Mouse (Mus musculus) heart, embryonic 16.5 days (tissue): ENCODE measurements around the gene Arpc2. TPM values are rescaled to one million over a fixed set of nuclear protein-coding genes. Genes with fewer than 3 reads are reported as not detected.

Source experiments
- ATAC-seq: fragments of 200-750 bp; cut with Nextera tagmentation; replicated peaks from 2 replicates; pipeline ENCODE4 v1.8.0; 2017; ENCODE audit warnings: moderate number of reproducible peaks; ENCODE audit not compliant: insufficient read depth, low FRiP score; ENCODE audit errors: extremely low read depth
- H3K27ac ChIP-seq: fragments of 300-500 bp; sonication (generic); 2 replicates; pipeline ENCODE4 v1.5.1; 2014; ENCODE audit warnings: mild to moderate bottlenecking, low read length, control low read depth, moderate library complexity
- H3K27me3 ChIP-seq: fragments of 300-500 bp; sonication (generic); 2 replicates; pipeline ENCODE4 v1.6.1; 2014; ENCODE audit warnings: low read length, mixed read lengths; ENCODE audit not compliant: control insufficient read depth, insufficient read depth
- H3K36me3 ChIP-seq: fragments of 300-500 bp; sonication (generic); 2 replicates; pipeline ENCODE4 v1.6.1; 2014; ENCODE audit not compliant: control insufficient read depth, insufficient read depth
- H3K4me1 ChIP-seq: fragments of 300-500 bp; sonication (generic); 2 replicates; pipeline ENCODE4 v1.6.1; 2014; ENCODE audit warnings: low read length, mixed read lengths; ENCODE audit not compliant: control insufficient read depth, insufficient read depth
- H3K4me2 ChIP-seq: fragments of 300-500 bp; sonication (generic); 2 replicates; pipeline ENCODE4 v1.6.1; 2014; ENCODE audit warnings: low read depth, mild to moderate bottlenecking, control low read depth, low read length
- H3K4me3 ChIP-seq: fragments of 300-500 bp; sonication (generic); 2 replicates; pipeline ENCODE4 v1.5.1; 2014; ENCODE audit warnings: mild to moderate bottlenecking, control low read depth, low read length
- H3K9ac ChIP-seq: fragments of 300-500 bp; sonication (generic); 2 replicates; pipeline ENCODE4 v1.6.1; 2014; ENCODE audit warnings: low read length, control low read depth
- H3K9me3 ChIP-seq: fragments of 300-500 bp; sonication (generic); replicated peaks from 2 replicates; pipeline ENCODE4 v1.6.1; 2016; ENCODE audit warnings: low read length; ENCODE audit not compliant: control insufficient read depth
- WGBS: fragments of 180-500 bp; shearing (Covaris S2); extraction: QIAGEN DNeasy Blood & Tissue Kit; methylation state at CpG from one replicate; pipeline ENCODE4 v1.1.7; 2014; 5-methylcytosine and 5-hydroxymethylcytosine counted together
- polyA plus RNA-seq: library from polyadenylated mRNA; unstranded; fragments of >200 nt; fragmentation: Nextera tagmentation; extraction: Ambion mirVana; gene quantifications from 2 replicates; pipeline ENCODE4 v1.2.1, GENCODE M21; 2015

The Arpc2 gene
- polyA plus RNA-seq, 1 experiment from 2014 or later = 472 TPM

GRCm38 (mm10) chr1:74201048-74201844 lies 34.6 kb upstream of the Arpc2 start:
- no peaks in the 10 kb centered on the region for H3K9me3 ChIP-seq
- WGBS = 77% methylated on average over 7 of the region's 7 CpGs
- no peak for ATAC-seq
- no peaks in the 10 kb centered on the region for H3K27me3 ChIP-seq
- H3K9ac ChIP-seq = no peak overlapping the region
- no peak overlapping the region for H3K27ac ChIP-seq
- H3K4me2 ChIP-seq = no peak overlapping the region
- H3K4me3 ChIP-seq = no peak overlapping the region
- H3K36me3 ChIP-seq = no peaks in the 10 kb centered on the region
- no peaks in the 10 kb centered on the region for H3K4me1 ChIP-seq

- 63% methylated on average over 5 of the region's 5 CpGs for WGBS
- H3K27me3 ChIP-seq = no peaks in the 10 kb centered on the region
- no peaks in the 10 kb centered on the region for H3K4me1 ChIP-seq
- ATAC-seq = no peak
- H3K4me3 ChIP-seq = no peak overlapping the region
- no peaks in the 10 kb centered on the region for H3K36me3 ChIP-seq
- no peak overlapping the region for H3K4me2 ChIP-seq
- no peak overlapping the region for H3K9ac ChIP-seq
- H3K27ac ChIP-seq = no peak overlapping the region
- H3K9me3 ChIP-seq = no peaks in the 10 kb centered on the region
Measured at GRCm38 (mm10) chr1:74203457-74203856, 32.4 kb upstream of the Arpc2 start.

- no peak for ATAC-seq
- no peak overlapping the region for H3K27ac ChIP-seq
- H3K36me3 ChIP-seq = no peaks in the 10 kb centered on the region
- H3K9me3 ChIP-seq = no peaks in the 10 kb centered on the region
- H3K4me1 ChIP-seq = no peaks in the 10 kb centered on the region
- no peak overlapping the region for H3K4me2 ChIP-seq
- H3K4me3 ChIP-seq = no peak overlapping the region
- no peak overlapping the region for H3K9ac ChIP-seq
- no peaks in the 10 kb centered on the region for H3K27me3 ChIP-seq
- WGBS = 52% methylated on average over 7 of the region's 7 CpGs
Measured at GRCm38 (mm10) chr1:74205881-74206280, 30.0 kb upstream of the Arpc2 start.

DNA sequence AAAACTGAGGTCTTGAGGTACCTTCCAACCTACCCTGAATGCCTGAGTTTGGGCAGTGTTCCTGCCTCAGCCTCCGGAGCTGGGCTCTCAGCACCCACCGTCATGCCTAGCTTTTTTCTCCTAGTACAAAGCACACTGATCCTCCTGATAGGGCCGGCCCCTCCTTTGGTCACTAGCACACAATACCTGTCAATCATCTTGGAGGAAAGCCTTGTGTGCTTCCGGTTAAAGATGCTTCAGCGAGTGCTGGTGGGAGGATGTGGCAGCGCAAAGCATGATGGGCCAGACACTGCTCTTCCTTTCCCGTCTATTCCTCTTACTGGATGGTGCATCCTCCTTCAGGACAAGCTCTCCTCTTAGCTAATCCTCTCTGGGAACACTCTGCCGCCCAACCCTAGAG lies 29.2 kb upstream of the Arpc2 start:
- Histone ChIP-seq H3K4me3 (no peak overlapping the region), H3K9ac (no peak overlapping the region), H3K36me3 (no peaks in the 10 kb centered on the region), H3K4me1 (no peaks in the 10 kb centered on the region), H3K4me2 (no peak overlapping the region), H3K27ac (no peak overlapping the region), H3K27me3 (no peaks in the 10 kb centered on the region), H3K9me3 (no peaks in the 10 kb centered on the region)
- no peak for ATAC-seq
- 68% methylated on average over 8 of the region's 8 CpGs for WGBS

- H3K4me3 ChIP-seq = no peak overlapping the region
- H3K9ac ChIP-seq = no peak overlapping the region
- WGBS = 63% methylated on average over 8 of the region's 9 CpGs
- H3K4me2 ChIP-seq = no peak overlapping the region
- no peaks in the 10 kb centered on the region for H3K36me3 ChIP-seq
- H3K27ac ChIP-seq = no peak overlapping the region
- H3K9me3 ChIP-seq = no peaks in the 10 kb centered on the region
- H3K4me1 ChIP-seq = no peaks in the 10 kb centered on the region
- no peaks in the 10 kb centered on the region for H3K27me3 ChIP-seq
- ATAC-seq = no peak
Measured at GRCm38 (mm10) chr1:74207906-74208305, 28.0 kb upstream of the Arpc2 start.

DNA sequence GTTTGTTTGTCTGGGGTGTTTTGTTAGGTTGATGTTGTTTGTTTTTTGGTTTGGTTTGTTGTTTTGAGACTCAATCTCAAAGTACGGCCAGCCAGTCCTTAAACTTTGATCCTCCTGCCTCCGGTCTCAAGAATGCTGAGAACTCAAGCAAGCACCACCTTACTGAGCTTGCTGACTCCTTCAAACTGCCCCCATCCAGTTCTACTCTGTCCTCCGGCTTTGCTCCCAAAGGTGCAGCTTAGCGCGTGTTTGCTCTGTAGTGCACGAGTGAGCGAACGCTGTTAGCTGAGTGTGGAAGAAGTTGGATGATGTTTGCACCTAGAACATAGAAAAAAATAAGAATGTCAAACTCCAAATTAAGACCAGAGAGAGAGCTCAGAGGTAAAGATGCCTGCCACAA lies 26.9 kb upstream of the Arpc2 start:
- WGBS = 81% methylated on average over 8 of the region's 8 CpGs
- no peaks in the 10 kb centered on the region for H3K36me3 ChIP-seq
- no peaks in the 10 kb centered on the region for H3K27me3 ChIP-seq
- no peaks in the 10 kb centered on the region for H3K4me1 ChIP-seq
- H3K27ac ChIP-seq = no peak overlapping the region
- no peak overlapping the region for H3K9ac ChIP-seq
- no peaks in the 10 kb centered on the region for H3K9me3 ChIP-seq
- H3K4me2 ChIP-seq = no peak overlapping the region
- no peak overlapping the region for H3K4me3 ChIP-seq
- ATAC-seq = no peak

DNA sequence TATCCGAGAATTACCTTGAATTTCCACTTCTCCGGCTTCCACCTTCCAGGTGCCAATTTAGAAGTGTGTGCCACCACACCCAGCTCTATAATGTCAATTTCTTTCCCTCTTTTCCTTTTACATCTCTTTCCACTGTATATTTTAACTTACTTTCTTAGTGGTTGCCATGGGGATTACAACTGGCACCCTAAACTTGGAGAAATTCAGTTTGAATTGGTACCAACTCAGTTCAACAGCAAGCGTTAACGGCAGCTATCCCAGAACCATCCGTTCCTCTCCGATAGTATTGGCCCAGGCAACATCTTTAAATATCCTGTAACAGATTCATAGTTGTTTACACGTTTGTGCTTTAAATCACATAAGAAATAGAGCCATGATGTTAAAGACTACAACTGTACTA lies 16.0 kb upstream of the Arpc2 start:
- Histone ChIP-seq H3K36me3 (no peaks in the 10 kb centered on the region), H3K4me1 (no peaks in the 10 kb centered on the region), H3K27ac (no peak overlapping the region), H3K27me3 (no peaks in the 10 kb centered on the region), H3K4me3 (no peak overlapping the region), H3K4me2 (no peak overlapping the region), H3K9me3 (no peaks in the 10 kb centered on the region), H3K9ac (no peak overlapping the region)
- no peak for ATAC-seq
- WGBS = 90% methylated on average over 7 of the region's 7 CpGs

- no peaks in the 10 kb centered on the region for H3K36me3 ChIP-seq
- ATAC-seq = no peak; the same call in 1 of the 2 replicates
- H3K9me3 ChIP-seq = no peaks in the 10 kb centered on the region
- H3K4me1 ChIP-seq = peaks cover 5% of the 10 kb centered on the region; the same call in 1 of the 2 replicates
- no peak overlapping the region for H3K9ac ChIP-seq
- 31% methylated on average over 7 of the region's 7 CpGs for WGBS
- H3K4me2 ChIP-seq = no peak overlapping the region
- H3K27me3 ChIP-seq = no peaks in the 10 kb centered on the region
- H3K4me3 ChIP-seq = no peak overlapping the region
- H3K27ac ChIP-seq = no peak overlapping the region
Measured at GRCm38 (mm10) chr1:74227317-74227716, 8.6 kb upstream of the Arpc2 start.

DNA sequence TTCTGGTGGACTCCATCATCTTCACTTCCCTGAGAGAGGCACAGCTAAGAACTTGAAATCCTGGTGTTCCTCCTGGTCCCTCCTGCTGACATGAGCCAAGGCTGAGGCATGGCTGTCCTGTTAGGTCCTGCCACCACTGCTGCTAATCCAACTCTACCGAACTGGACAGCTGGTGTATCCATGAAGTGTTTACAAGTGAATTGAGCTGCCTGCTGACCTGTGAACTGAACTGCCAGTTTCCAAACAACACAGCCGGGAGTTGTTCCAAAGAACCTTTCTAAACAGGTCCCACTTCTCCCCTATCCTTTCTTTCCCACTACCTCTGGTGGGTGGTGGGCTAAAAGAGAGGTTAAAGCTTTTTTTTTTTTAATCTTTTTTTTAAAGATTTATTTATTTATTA lies 5.9 kb upstream of the Arpc2 start:
- Histone ChIP-seq H3K27me3 (no peaks in the 10 kb centered on the region), H3K36me3 (no peaks in the 10 kb centered on the region), H3K4me2 (no peak overlapping the region), H3K9me3 (no peaks in the 10 kb centered on the region), H3K27ac (no peak overlapping the region), H3K4me1 (peaks cover 5% of the 10 kb centered on the region; the same call in 1 of the 2 replicates), H3K9ac (no peak overlapping the region), H3K4me3 (no peak overlapping the region)
- ATAC-seq = no peak
- WGBS = 63% methylated on average over 2 of the region's 2 CpGs
